Comparison of ENCODE assay signal across 18 mouse cellular contexts in the genomic region with DNA sequence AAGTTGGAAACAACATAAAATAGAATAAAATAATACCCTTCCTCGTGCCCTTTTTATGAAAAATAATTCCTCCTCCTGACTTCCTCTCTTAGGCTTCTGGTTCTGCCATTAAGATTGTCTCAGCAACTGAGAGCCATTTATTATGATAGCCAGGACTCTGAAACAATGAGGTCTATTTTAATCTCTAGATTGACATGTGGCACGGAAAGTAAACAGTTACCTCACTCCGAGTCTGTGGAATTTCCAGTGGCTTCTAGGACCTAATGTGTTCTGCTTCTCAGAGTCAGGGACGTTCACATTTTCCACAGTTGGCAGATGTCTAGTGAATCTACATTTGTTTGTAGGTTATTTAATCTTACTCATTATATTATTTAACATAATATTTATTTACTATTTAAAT.
DNase-seq lines count a peak whose midpoint lies in the region; ATAC-seq and TF ChIP-seq lines count a peak whose summit lies in the region.
"Had no signal": no experiment of that assay in that cellular context is flagged by ENCODE, and none has a peak within 500 bp of the region (broad histone marks: within the 10 kb centered on the region; RNA-seq: fewer than 3 reads in every experiment).

No protein-coding gene starts in this region.

- intact Hi-C loops in gastrocnemius, adult 2 months (cut with DNase I), result no loop called here
- intact Hi-C loops in gastrocnemius, postnatal 36 days (cut with DNase I), result no loop called here

- no peak for DNase-seq in gastrocnemius, adult 2 months
- DNase-seq in gastrocnemius, postnatal 36 days, result no peak
- DNase-seq in heart, embryonic 10.5 days (ENCODE audit: low spot score), result no peak
- DNase-seq in retina, postnatal 1 day, result peak; percentile 33
- no peak for DNase-seq in retina, embryonic 14.5 days (ENCODE audit: low spot score)
- DNase-seq in stomach, postnatal 0 days (ENCODE audit: low spot score), result no peak
- DNase-seq: cerebellum, adult 18-20 months; cerebellum, postnatal 36 days; kidney, adult 9 months; kidney, postnatal 25 days; spleen, adult 18-20 months; thymus, postnatal 36 days had no signal

- H3K27ac ChIP-seq in gastrocnemius, adult 2 months, result peak overlapping the region; percentile 72
- peak overlapping the region in 1 of 2 experiments; percentile 57; a peak in 1 of 4 replicates for H3K27ac ChIP-seq in heart, embryonic 14.5 days (replicated peaks in 1 of 2; ENCODE audit: control insufficient read depth in 1 of 2, insufficient read depth in 1 of 2, low read depth in 2 of 2, low read length in 2 of 2)
- H3K27ac ChIP-seq in heart, embryonic 10.5 days, result no peak overlapping the region
- H3K27ac ChIP-seq in stomach, postnatal 0 days (replicated peaks), result no peak overlapping the region
- H3K27ac ChIP-seq: embryonic facial prominence, embryonic 10.5 days; liver, embryonic 14.5 days; neural tube, embryonic 12.5 days had no signal

- H3K36me3 ChIP-seq in heart, embryonic 14.5 days (ENCODE audit: control insufficient read depth, insufficient read depth, low read length), result no peaks in the 10 kb centered on the region
- no peaks in the 10 kb centered on the region for H3K36me3 ChIP-seq in heart, embryonic 10.5 days
- no peaks in the 10 kb centered on the region for H3K36me3 ChIP-seq in stomach, postnatal 0 days (ENCODE audit: control insufficient read depth, insufficient read depth, low read length)
- H3K36me3 ChIP-seq: embryonic facial prominence, embryonic 10.5 days; neural tube, embryonic 12.5 days had no signal

- no peaks in the 10 kb centered on the region for H3K9me3 ChIP-seq in heart, embryonic 14.5 days (ENCODE audit: control insufficient read depth, low read length)
- H3K9me3 ChIP-seq in heart, embryonic 10.5 days, result no peaks in the 10 kb centered on the region
- H3K9me3 ChIP-seq in stomach, postnatal 0 days (ENCODE audit: control insufficient read depth, low read length), result no peaks in the 10 kb centered on the region
- H3K9me3 ChIP-seq: embryonic facial prominence, embryonic 10.5 days; neural tube, embryonic 12.5 days had no signal

- peak overlapping the region; percentile 32; the same call in 1 of the 2 replicates for H3K4me2 ChIP-seq in heart, embryonic 14.5 days (ENCODE audit: low read length)
- no peak overlapping the region for H3K4me2 ChIP-seq in stomach, postnatal 0 days (replicated peaks; ENCODE audit: low read depth)
- H3K4me2 ChIP-seq: midbrain, embryonic 11.5 days; neural tube, embryonic 12.5 days had no signal

- H3K4me3 ChIP-seq in gastrocnemius, adult 2 months, result no peak overlapping the region
- no peak overlapping the region for H3K4me3 ChIP-seq in heart, embryonic 14.5 days (ENCODE audit: control insufficient read depth in 1 of 2, insufficient read depth in 1 of 2, low read depth in 1 of 2, low read length in 2 of 2)
- no peak overlapping the region for H3K4me3 ChIP-seq in heart, embryonic 10.5 days
- no peak overlapping the region for H3K4me3 ChIP-seq in stomach, postnatal 0 days (ENCODE audit: low read depth, low read length)
- H3K4me3 ChIP-seq: embryonic facial prominence, embryonic 10.5 days; neural tube, embryonic 12.5 days had no signal

- peak; percentile 46; the same call in 1 of the 2 replicates for ATAC-seq in heart, embryonic 14.5 days (ENCODE audit: insufficient number of reproducible peaks, insufficient read depth, low FRiP score, low read depth)
- ATAC-seq in stomach, postnatal 0 days (ENCODE audit: low FRiP score, low TSS enrichment), result no peak
- ATAC-seq: hindbrain, embryonic 16.5 days had no signal

- peaks cover 13 to 38% of the 10 kb centered on the region in 2 experiments for H3K4me1 ChIP-seq in heart, embryonic 14.5 days (ENCODE audit: control insufficient read depth in 2 of 2, insufficient read depth in 2 of 2, low read length in 2 of 2)
- peaks cover 52% of the 10 kb centered on the region for H3K4me1 ChIP-seq in heart, embryonic 10.5 days
- no peaks in the 10 kb centered on the region for H3K4me1 ChIP-seq in stomach, postnatal 0 days (replicated peaks; ENCODE audit: control insufficient read depth, insufficient read depth)

- no peak for TF ChIP-seq CTCF in gastrocnemius, adult 2 months (IDR thresholded peaks at IDR 0.05)
- TF ChIP-seq CTCF in stomach, postnatal 0 days (IDR thresholded peaks at IDR 0.05; ENCODE audit: low read depth), result no peak

- WGBS in heart, embryonic 14.5 days, result 10% methylated on average over 4 of the region's 4 CpGs
- WGBS in heart, embryonic 10.5 days, result 22% methylated on average over 4 of the region's 4 CpGs
- WGBS in stomach, postnatal 0 days, result 21% methylated on average over 4 of the region's 4 CpGs

- TF ChIP-seq EP300 in stomach, postnatal 0 days (optimal IDR thresholded peaks at IDR 0.05), result no peak

- no peak overlapping the region for H3K9ac ChIP-seq in heart, embryonic 14.5 days (ENCODE audit: low read length)
- H3K9ac ChIP-seq in stomach, postnatal 0 days (ENCODE audit: low read length), result no peak overlapping the region
- H3K9ac ChIP-seq: liver, embryonic 14.5 days; neural tube, embryonic 12.5 days had no signal

- no peaks in the 10 kb centered on the region for H3K27me3 ChIP-seq in heart, embryonic 14.5 days (ENCODE audit: control insufficient read depth, insufficient read depth, low read length)
- H3K27me3 ChIP-seq in heart, embryonic 10.5 days (ENCODE audit: insufficient read depth, poor library complexity, severe bottlenecking), result no peaks in the 10 kb centered on the region
- H3K27me3 ChIP-seq in stomach, postnatal 0 days (ENCODE audit: control insufficient read depth, insufficient read depth, low read length), result no peaks in the 10 kb centered on the region
- H3K27me3 ChIP-seq: neural tube, embryonic 12.5 days had no signal
